Mouse (Mus musculus): ENCODE measurements around the gene Ddx6. TPM values are rescaled to one million over a fixed set of nuclear protein-coding genes. Genes with fewer than 3 reads are reported as not detected.

Gene Ddx6
- polyA plus RNA-seq, 1 experiment = 29.9 TPM

DNA sequence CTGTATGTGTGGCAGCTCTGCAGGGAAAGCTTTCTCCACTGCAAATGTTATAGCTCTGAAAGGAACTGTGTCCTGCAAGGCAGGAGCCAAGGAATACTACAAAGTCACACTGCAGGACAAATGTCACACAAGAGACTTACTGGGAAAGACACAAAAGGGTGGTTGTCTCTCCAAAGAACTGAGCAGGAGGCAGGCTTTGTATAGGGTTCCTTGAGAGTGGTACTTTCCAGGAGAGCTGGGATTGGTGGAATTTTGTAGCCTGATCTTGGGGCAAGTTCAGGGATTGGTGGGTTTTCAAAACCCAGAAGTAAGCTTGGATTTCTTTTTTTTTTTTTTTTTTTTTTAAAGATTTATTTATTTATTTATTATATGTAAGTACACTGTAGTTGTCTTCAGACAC lies 15.6 kb upstream of the Ddx6 start:
- Histone ChIP-seq H3K36me3 (ENCODE audit: control insufficient read depth, insufficient read depth) (no peaks in the 10 kb centered on the region), H3ac (ENCODE audit: control insufficient read depth, insufficient read length, low read depth) (no peak overlapping the region), H3K4me3 (ENCODE audit: insufficient read depth, poor library complexity, severe bottlenecking) (no peak overlapping the region), H3K27me3 (ENCODE audit: control insufficient read depth, insufficient read depth, insufficient read length) (no peaks in the 10 kb centered on the region), H3K79me2 (ENCODE audit: control insufficient read depth, insufficient read depth) (no peaks in the 10 kb centered on the region), H3K79me3 (ENCODE audit: low read depth) (no peaks in the 10 kb centered on the region)
- TF ChIP-seq CEBPB (IDR thresholded peaks at IDR 0.05; ENCODE audit: low read depth) (no peak), MYOG (IDR thresholded peaks at IDR 0.05; ENCODE audit: control insufficient read depth, extremely low read depth, insufficient read length) (no peak), FOSL1 (IDR thresholded peaks at IDR 0.05; ENCODE audit: insufficient read depth, low read length, poor library complexity, severe bottlenecking) (no peak), USF1 (IDR thresholded peaks at IDR 0.05; ENCODE audit: low read depth) (no peak), CTCF (IDR thresholded peaks at IDR 0.05; ENCODE audit: control insufficient read depth, insufficient read depth, insufficient read length) (no peak), MAX (IDR thresholded peaks at IDR 0.05) (no peak), MYOD1 (IDR thresholded peaks at IDR 0.05; ENCODE audit: control insufficient read depth, insufficient read length, low read depth) (no peak)

DNA sequence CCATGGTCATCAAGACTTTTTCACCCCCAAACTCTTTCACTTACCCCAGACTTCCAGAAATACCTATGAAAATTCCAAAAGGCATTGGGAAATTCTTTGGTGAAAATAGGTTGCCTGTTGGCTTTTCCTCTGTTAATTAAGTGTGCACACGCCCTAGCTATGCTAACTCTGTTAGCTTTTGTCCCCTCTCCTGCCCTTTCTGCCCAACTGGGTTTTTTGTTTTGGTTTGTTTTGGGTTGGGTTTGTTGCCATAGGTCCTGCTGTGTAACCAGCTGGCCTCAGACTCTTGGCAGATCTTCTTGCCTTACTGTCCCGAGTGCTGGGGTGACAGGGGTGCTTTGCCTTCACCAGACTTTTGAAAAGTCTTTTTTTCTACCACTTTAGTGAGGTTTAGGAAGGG lies 13.7 kb upstream of the Ddx6 start:
- Histone ChIP-seq H3K27me3 (ENCODE audit: control insufficient read depth, insufficient read depth, insufficient read length) (no peaks in the 10 kb centered on the region), H3K4me3 (ENCODE audit: insufficient read depth, poor library complexity, severe bottlenecking) (no peak overlapping the region), H3K79me2 (ENCODE audit: control insufficient read depth, insufficient read depth) (no peaks in the 10 kb centered on the region), H3K79me3 (ENCODE audit: low read depth) (no peaks in the 10 kb centered on the region), H3K36me3 (ENCODE audit: control insufficient read depth, insufficient read depth) (no peaks in the 10 kb centered on the region), H3ac (ENCODE audit: control insufficient read depth, insufficient read length, low read depth) (no peak overlapping the region)
- no peak for TF ChIP-seq MYOD1 (IDR thresholded peaks at IDR 0.05; ENCODE audit: control insufficient read depth, insufficient read length, low read depth)
- no peak for TF ChIP-seq MYOG (IDR thresholded peaks at IDR 0.05; ENCODE audit: control insufficient read depth, extremely low read depth, insufficient read length)
- TF ChIP-seq CTCF (IDR thresholded peaks at IDR 0.05; ENCODE audit: control insufficient read depth, insufficient read depth, insufficient read length) = no peak
- no peak for TF ChIP-seq CEBPB (IDR thresholded peaks at IDR 0.05; ENCODE audit: low read depth)
- TF ChIP-seq MAX (IDR thresholded peaks at IDR 0.05) = no peak
- TF ChIP-seq USF1 (IDR thresholded peaks at IDR 0.05; ENCODE audit: low read depth) = no peak
- TF ChIP-seq FOSL1 (IDR thresholded peaks at IDR 0.05; ENCODE audit: insufficient read depth, low read length, poor library complexity, severe bottlenecking) = no peak

DNA sequence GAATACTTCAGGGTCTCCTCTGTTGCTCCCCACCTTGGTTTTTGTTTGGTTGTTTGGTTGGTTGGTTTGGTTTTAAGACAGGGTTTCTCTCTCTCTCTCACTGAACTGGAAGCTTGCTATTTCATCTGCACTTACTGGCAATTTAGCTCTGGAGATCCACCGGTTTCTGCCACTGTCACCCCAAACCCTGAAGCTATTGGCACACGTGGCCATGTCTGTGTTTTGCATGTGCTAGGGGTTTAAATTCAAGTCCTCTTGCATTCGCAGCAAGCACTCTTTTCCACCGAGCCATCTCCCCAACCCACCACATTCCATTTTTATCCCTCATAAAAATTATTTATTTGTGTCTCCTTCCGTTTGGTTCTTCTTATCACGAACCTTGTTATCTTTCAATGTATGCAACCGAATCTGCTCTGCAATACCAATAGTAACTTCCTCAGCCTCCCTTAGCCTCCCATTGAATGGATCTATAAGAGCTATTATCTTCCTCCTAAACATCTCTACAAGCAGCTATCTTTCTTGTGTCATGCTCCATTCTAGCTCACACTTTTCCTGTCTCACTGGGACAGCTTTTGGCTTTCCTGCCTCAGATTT lies 13.0 kb upstream of the Ddx6 start:
- Histone ChIP-seq H3K79me2 (ENCODE audit: control insufficient read depth, insufficient read depth) (no peaks in the 10 kb centered on the region), H3K36me3 (ENCODE audit: control insufficient read depth, insufficient read depth) (no peaks in the 10 kb centered on the region), H3ac (ENCODE audit: control insufficient read depth, insufficient read length, low read depth) (no peak overlapping the region), H3K27me3 (ENCODE audit: control insufficient read depth, insufficient read depth, insufficient read length) (no peaks in the 10 kb centered on the region), H3K79me3 (ENCODE audit: low read depth) (no peaks in the 10 kb centered on the region), H3K4me3 (ENCODE audit: insufficient read depth, poor library complexity, severe bottlenecking) (no peak overlapping the region)
- TF ChIP-seq FOSL1 (IDR thresholded peaks at IDR 0.05; ENCODE audit: insufficient read depth, low read length, poor library complexity, severe bottlenecking) = no peak
- TF ChIP-seq MAX (IDR thresholded peaks at IDR 0.05) = no peak
- TF ChIP-seq MYOG (IDR thresholded peaks at IDR 0.05; ENCODE audit: control insufficient read depth, extremely low read depth, insufficient read length) = no peak
- no peak for TF ChIP-seq CEBPB (IDR thresholded peaks at IDR 0.05; ENCODE audit: low read depth)
- TF ChIP-seq CTCF (IDR thresholded peaks at IDR 0.05; ENCODE audit: control insufficient read depth, insufficient read depth, insufficient read length) = no peak
- TF ChIP-seq MYOD1 (IDR thresholded peaks at IDR 0.05; ENCODE audit: control insufficient read depth, insufficient read length, low read depth) = no peak
- TF ChIP-seq USF1 (IDR thresholded peaks at IDR 0.05; ENCODE audit: low read depth) = no peak

- Histone ChIP-seq H3ac (ENCODE audit: control insufficient read depth, insufficient read length, low read depth) (no peak overlapping the region), H3K4me3 (ENCODE audit: insufficient read depth, poor library complexity, severe bottlenecking) (no peak overlapping the region), H3K27me3 (ENCODE audit: control insufficient read depth, insufficient read depth, insufficient read length) (no peaks in the 10 kb centered on the region), H3K79me3 (ENCODE audit: low read depth) (no peaks in the 10 kb centered on the region), H3K36me3 (ENCODE audit: control insufficient read depth, insufficient read depth) (no peaks in the 10 kb centered on the region), H3K79me2 (ENCODE audit: control insufficient read depth, insufficient read depth) (no peaks in the 10 kb centered on the region)
- no peak for TF ChIP-seq MYOD1 (IDR thresholded peaks at IDR 0.05; ENCODE audit: control insufficient read depth, insufficient read length, low read depth)
- no peak for TF ChIP-seq FOSL1 (IDR thresholded peaks at IDR 0.05; ENCODE audit: insufficient read depth, low read length, poor library complexity, severe bottlenecking)
- no peak for TF ChIP-seq USF1 (IDR thresholded peaks at IDR 0.05; ENCODE audit: low read depth)
- no peak for TF ChIP-seq CTCF (IDR thresholded peaks at IDR 0.05; ENCODE audit: control insufficient read depth, insufficient read depth, insufficient read length)
- TF ChIP-seq CEBPB (IDR thresholded peaks at IDR 0.05; ENCODE audit: low read depth) = no peak
- TF ChIP-seq MYOG (IDR thresholded peaks at IDR 0.05; ENCODE audit: control insufficient read depth, extremely low read depth, insufficient read length) = no peak
- no peak for TF ChIP-seq MAX (IDR thresholded peaks at IDR 0.05)
Observed at GRCm38 (mm10) chr9:44593221-44593620, 11.5 kb upstream of the Ddx6 start.

DNA sequence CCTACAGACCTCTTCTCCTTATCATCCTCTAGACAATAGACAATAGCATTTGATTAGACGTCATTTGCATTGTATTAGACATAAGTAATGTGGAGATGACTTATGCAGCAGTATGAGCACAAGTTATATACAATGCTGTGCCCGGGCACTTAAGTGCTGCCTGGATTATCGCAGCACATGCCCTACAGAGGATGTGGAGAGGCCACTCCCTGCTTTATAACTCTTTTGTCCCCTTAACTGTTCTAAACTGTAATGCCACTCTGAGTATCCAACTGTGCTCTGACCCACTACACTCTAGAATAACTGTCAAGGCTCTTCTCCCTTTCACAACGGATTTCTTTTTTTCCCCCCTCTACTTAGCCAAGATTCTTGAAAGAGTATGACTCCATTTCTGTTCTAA lies 10.8 kb upstream of the Ddx6 start:
- no peak overlapping the region for H3ac ChIP-seq (ENCODE audit: control insufficient read depth, insufficient read length, low read depth)
- H3K27me3 ChIP-seq (ENCODE audit: control insufficient read depth, insufficient read depth, insufficient read length) = no peaks in the 10 kb centered on the region
- no peak overlapping the region for H3K4me3 ChIP-seq (ENCODE audit: insufficient read depth, poor library complexity, severe bottlenecking)
- TF ChIP-seq MYOG (IDR thresholded peaks at IDR 0.05; ENCODE audit: control insufficient read depth, extremely low read depth, insufficient read length) (no peak), MYOD1 (IDR thresholded peaks at IDR 0.05; ENCODE audit: control insufficient read depth, insufficient read length, low read depth) (no peak)
- H3K36me3 ChIP-seq (ENCODE audit: control insufficient read depth, insufficient read depth) = no peaks in the 10 kb centered on the region
- H3K79me2 ChIP-seq (ENCODE audit: control insufficient read depth, insufficient read depth) = no peaks in the 10 kb centered on the region
- no peaks in the 10 kb centered on the region for H3K79me3 ChIP-seq (ENCODE audit: low read depth)

Data from C2C12 (cell line).